Mouse (Mus musculus): ENCODE measurements around the gene Fam13c. TPM values are rescaled to one million over a fixed set of nuclear protein-coding genes. Genes with fewer than 3 reads are reported as not detected.

Gene Fam13c
- 7.6 and 8.3 TPM in 2 replicates for polyA plus RNA-seq (2015; fragmentation: Nextera tagmentation; extraction: Ambion mirVana)

DNA sequence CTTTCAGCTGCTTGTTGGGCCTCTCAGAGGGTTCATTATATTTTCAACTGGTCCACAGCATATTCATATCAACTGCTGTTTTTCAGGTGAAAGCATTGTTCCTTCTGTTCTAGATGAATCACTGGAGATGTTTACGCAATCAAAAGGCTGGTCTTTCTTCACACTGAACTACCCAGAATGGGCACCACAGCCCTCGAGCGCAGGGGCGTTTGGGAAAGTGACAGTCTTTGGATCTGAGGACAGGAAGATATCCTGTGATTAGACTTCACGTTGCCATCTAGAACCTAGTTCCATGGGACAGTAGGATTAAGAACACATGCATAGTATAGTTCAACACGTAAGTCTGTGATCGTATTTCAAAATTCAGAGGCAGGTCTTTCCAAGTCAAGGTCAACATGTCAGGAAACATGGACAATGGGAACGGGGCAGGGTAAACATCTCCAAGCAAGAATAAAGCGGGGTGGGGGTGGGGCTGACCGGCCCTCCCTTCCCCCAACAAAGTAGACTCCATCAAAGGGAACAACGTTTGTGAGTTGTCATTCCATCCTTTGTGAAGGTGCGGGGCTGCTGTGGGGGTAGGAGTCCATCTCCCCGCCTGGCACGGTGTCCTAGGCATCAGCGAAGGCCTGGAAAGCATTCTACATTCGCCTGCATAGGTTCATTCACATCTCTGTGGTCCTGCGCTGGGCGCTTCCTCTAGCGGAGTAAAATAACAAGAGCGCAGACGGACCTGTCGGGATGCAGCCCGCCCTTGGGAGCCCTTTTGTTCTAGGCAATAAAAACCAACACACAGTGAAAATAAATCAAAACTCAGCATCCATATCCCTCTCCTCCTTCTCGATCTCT is at the start of gene Fam13c:
Gene Fam13c, plus strand, starts transcription at position 806 of the 846 bp plus-strand sequence.

Other genes with a start within 250 kb of the Fam13c start
- gene Mrln, start 235.8 kb upstream of the Fam13c start, polyA plus RNA-seq (2015; fragmentation: Nextera tagmentation; extraction: Ambion mirVana): 0.98 and 2.4 TPM in 2 replicates
- 2.2 and 2.3 TPM in 2 replicates for gene Slc16a9, start 195.4 kb upstream of the Fam13c start, polyA plus RNA-seq (2015; fragmentation: Nextera tagmentation; extraction: Ambion mirVana)
- gene Phyhipl, start 215.5 kb downstream of the Fam13c start, polyA plus RNA-seq (2015; fragmentation: Nextera tagmentation; extraction: Ambion mirVana): 5.9 and 15.7 TPM in 2 replicates